Mouse (Mus musculus): ENCODE measurements around the gene Spesp1. TPM values are rescaled to one million over a fixed set of nuclear protein-coding genes. Genes with fewer than 3 reads are reported as not detected.
A peak's percentile ranks its signal among the peaks of the same experiment; 100 is the strongest.

Gene Spesp1
- total RNA-seq, 4 experiments from 2014 or later: not detected

DNA sequence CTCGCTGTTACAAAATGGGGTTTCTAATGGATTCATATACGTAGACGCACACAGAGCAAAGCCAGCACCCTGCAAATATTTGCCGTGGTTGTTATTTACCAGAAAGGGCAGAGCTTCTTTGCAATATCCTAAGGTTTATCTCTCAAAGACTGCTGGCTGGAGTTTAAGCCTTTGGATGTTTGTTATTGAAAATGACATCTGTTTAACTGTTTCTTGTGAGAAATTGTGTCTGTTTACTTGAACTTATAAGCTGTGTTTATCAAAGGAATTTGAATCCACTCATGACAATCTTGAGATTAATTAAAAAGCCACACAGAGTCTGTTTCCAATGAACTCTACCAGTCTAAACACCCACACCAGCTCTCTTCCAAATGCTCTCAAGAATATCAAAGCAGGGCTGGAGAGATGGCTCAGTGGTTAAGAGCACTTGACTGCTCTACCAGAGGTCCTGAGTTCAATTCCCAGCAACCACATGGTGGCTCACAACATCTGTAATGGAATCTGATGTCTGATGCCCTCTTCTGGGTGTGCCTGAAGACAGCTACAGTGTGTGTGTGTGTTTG lies 35.5 kb downstream of the Spesp1 start:
- DNase-seq (ENCODE audit: low spot score in 2 of 2): no peak

- no peak for DNase-seq (ENCODE audit: low spot score in 2 of 2)
These were observed 36.2 kb downstream of the Spesp1 start for GRCm38 (mm10) chr9:62245612-62246379.

GRCm38 (mm10) chr9:62244612-62245010 lies 37.4 kb downstream of the Spesp1 start:
- no peak for DNase-seq (ENCODE audit: low spot score in 2 of 2)

DNA sequence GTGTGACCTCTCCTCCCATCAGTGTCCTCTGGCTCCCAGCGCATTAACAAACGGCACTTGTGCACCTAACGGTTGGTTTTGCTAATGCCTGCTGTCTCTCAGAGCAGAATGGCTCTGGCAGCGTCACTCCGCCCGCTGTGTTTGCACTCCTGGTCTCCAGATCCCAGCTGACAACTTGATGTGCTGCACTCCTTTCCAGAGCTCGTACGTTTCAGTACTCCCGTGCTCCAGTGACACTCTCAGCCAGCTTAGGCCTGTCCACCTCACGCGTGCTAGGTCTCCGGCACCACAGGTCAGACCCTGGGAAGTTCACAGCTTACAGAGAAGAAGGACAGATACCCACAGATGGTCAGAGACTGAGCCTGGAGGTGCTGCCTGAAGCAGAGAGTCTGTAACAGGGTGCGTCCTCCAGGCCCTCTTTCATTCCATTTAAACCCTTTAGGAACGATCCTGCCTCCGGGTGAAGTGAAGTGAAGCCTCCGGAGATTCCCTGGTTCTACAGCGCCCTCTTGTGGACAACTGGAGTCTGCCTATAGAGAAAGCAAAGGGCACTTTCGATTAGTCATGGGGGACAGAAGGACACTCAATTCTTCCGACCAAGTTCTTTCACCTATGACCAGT lies 37.9 kb downstream of the Spesp1 start:
- peak; percentile 34 to 35 for DNase-seq (ENCODE audit: low spot score in 2 of 2)

- no peak for DNase-seq (ENCODE audit: low spot score in 2 of 2)
These were observed 42.0 kb downstream of the Spesp1 start for GRCm38 (mm10) chr9:62240036-62240435.

- no peak for DNase-seq (ENCODE audit: low spot score in 2 of 2)
These were observed 44.5 kb downstream of the Spesp1 start for GRCm38 (mm10) chr9:62237381-62237980.

DNA sequence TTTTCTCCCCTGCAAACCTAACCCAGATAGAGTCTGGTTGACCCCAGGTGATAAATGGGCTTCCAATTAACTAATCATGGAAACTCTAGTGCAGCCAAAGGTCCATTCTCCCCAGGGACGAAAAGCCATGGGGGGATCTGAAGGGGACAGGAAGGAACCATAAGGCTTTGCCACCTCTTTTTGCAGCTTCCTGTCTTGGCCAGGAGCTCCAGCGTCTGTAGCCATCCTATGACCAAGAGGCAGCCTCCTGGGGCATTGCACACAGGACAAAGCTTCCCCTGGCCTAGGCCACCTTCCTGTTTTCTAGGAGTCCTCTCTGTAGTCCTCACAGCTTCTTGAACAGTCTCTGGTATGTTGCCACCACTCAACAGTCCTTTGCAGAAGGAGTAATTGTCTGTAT lies 46.5 kb downstream of the Spesp1 start:
- no peak for DNase-seq (ENCODE audit: low spot score in 2 of 2)

DNA sequence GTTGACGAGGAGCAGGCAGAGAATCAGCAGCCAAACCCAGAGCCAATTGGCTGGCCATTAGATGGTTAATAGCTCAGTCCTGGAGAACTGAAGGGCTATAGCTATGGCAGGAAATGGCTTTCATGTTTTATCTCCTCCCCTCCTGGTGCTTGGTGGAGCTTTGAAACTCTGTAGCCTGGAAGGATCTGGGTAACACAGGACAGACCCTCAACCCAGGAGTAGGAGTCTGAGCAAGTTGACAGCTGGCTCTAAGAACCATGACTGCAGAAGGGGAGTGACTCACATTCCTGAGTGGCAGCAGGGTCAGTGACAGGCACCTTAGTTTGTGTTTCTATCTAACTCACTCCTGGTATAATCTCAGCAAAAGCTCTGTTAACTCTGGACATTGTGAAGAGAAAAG lies 49.4 kb downstream of the Spesp1 start:
- no peak for DNase-seq (ENCODE audit: low spot score in 2 of 2)

- DNase-seq (ENCODE audit: low spot score in 2 of 2): no peak
These were observed 51.0 kb downstream of the Spesp1 start for GRCm38 (mm10) chr9:62231046-62231445.

- no peak for DNase-seq (ENCODE audit: low spot score in 2 of 2)
These were observed 52.0 kb downstream of the Spesp1 start for GRCm38 (mm10) chr9:62229985-62230384.

GRCm38 (mm10) chr9:62222481-62222880 lies 59.5 kb downstream of the Spesp1 start:
- no peak for DNase-seq (ENCODE audit: low spot score in 2 of 2)

DNA sequence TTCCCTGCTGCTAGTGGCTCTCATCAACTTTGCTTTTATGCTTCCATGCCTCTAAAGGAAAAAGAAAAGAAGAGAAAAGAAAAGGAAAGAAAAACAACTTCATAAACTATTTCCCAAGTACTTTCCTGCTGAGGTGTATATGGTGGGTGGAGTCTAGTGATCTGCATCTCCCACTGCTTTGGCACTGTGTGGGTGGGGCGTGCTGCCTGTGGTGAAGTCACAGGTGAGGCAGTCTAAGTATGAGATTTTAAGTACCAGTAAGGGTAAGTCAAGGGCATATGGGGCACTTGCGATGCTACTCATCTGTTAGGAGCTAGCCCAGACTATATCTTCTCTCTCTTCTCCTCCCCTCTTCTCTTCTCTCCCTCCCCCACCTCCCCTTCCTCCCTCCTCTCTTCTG lies 60.0 kb downstream of the Spesp1 start:
- DNase-seq (ENCODE audit: low spot score in 2 of 2): no peak

Small RNA genes within 50 kb of the gene (microRNA-seq; reads per million reads assigned to microRNA genes)
- not detected for gene Gm25603

Other genes starting within 250 kb of the Spesp1 start
- 1 to 10 TPM; 5.3 to 6.4 (median 5.6) TPM for gene Glce, start 159.6 kb downstream of the Spesp1 start, total RNA-seq (2022)
- gene Anp32a, start 59.1 kb upstream of the Spesp1 start, total RNA-seq (2022): 10 to 100 TPM; 56.9 to 73.2 (median 69.1) TPM

Measured in gastrocnemius, adult 8-10 months (tissue).